Mouse (Mus musculus): ENCODE results near the gene Ankrd54. TPM values are rescaled to one million over a fixed set of nuclear protein-coding genes. Genes with fewer than 3 reads are reported as not detected.
"Not testable (repeated sequence)": the region's sequence is repeated elsewhere in the genome, so short reads cannot be mapped to it uniquely, and the experiment has no call there.

Gene Ankrd54
- total RNA-seq, 1 experiment from 2014 or later, result 19.2 TPM

DNA sequence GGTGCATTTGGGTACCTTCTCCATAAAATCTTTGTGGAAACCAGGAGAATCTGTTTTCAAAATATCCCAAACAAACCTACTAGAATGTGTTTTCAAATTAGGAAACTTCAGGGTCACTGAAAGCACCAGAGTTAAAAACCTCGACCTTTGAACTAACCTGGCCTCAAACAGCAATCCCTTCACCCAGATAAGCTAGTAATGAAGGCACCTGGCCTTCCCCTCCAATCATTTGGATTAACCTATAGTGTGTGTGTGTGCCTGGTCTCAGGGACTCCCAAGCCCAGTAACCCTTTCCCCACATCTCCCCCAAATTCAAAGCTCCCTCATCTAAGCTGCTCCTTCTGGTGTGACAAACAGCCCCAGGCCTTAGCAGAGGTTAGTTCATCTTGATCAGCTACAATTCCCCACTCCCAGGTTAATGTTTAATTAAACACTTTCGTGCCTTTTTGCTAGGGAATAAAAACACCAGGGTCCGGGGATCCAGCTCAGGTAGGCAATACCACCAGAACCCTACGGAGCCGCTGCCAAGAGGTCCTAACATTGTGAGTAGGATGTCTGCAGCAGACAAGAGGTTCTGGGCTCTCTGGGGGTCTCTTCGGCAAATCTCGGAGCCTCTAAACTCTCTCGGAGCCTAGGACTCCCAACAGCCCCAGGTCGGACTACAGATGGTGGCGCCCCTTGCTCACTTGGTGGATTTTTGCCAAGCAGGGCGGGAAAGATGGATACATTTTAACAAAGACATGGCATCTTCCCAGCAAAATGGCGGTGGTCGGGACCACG lies 36.0 kb downstream of the Ankrd54 start:
- no peak for ATAC-seq (ENCODE audit: extremely low read depth, insufficient number of reproducible peaks, low FRiP score, poor library complexity, severe bottlenecking)

DNA sequence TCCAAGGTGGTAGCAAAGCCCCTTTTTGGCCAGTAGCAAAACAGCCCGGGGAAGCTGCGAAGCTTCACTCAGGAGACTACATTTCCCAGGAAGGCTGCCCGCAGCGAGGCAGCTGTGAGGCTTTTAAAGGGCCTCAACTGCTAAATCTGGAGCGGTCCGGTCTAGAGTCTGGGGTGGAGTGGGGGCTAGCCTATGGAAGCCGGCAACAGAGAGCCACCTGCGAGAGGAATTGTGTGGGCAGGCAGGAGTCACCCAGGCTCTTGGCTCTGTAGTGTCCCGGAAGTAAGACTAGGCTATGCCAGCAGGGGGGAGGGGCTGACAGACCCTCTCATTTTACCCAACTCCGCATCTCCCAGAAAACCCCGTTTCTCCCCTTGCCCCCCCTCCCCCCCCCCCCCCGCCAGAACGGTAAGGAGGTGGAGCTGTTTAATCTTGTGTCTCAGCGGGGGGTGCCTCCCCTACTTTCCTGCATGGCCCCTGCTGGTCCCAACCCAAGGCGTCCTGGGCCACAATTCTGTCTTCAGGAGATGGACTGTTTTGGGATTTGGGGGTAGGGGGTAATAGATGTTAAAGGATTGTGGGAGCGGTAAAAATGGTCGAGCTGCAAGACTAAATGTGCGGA lies 36.9 kb downstream of the Ankrd54 start:
- no peak for ATAC-seq (ENCODE audit: extremely low read depth, insufficient number of reproducible peaks, low FRiP score, poor library complexity, severe bottlenecking)

GRCm38 (mm10) chr15:79023366-79023765 lies 39.3 kb downstream of the Ankrd54 start:
- no peak for ATAC-seq (ENCODE audit: extremely low read depth, insufficient number of reproducible peaks, low FRiP score, poor library complexity, severe bottlenecking)

- no peak for ATAC-seq (ENCODE audit: extremely low read depth, insufficient number of reproducible peaks, low FRiP score, poor library complexity, severe bottlenecking)
Observed at GRCm38 (mm10) chr15:79022671-79023230, 39.9 kb downstream of the Ankrd54 start.

DNA sequence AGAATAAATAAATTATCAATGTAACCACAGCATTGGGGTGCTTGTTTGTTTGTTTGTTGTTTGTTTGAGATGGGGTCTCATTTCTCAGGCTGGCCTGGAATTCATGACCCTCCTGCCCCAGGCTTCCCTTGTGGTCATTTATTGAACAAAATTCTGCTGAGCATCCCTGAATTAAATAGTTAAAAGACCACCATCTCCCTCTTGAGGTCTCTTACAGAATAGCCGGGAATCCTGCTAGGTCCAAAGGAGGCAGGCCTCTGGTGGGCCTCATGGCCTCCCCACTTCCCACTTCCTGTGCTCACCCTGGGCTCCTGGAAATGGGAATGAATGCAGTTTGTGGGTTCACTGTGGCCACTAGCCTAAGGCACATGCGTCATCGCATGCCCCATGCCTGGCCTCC lies 43.8 kb downstream of the Ankrd54 start:
- ATAC-seq (ENCODE audit: extremely low read depth, insufficient number of reproducible peaks, low FRiP score, poor library complexity, severe bottlenecking), result no peak

DNA sequence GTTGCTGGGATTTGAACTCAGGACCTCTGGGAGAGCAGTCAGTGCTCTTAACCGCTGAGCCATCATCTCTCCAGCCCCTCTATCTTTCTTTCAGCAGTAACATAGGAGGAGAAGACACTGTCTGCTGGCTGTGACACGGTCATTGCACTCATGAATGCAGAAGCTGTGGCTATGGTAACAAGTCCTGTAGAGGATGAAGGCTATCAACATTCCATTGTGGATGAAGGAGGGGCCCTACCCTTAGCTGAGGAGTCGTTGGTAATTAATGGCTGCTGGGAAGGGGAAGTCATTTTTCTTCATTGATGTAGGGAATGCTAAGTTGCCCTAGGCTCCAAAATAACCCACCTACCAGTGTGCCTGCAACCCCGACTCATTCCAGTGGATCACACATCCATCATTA lies 44.5 kb downstream of the Ankrd54 start:
- ATAC-seq (ENCODE audit: extremely low read depth, insufficient number of reproducible peaks, low FRiP score, poor library complexity, severe bottlenecking), result no peak

DNA sequence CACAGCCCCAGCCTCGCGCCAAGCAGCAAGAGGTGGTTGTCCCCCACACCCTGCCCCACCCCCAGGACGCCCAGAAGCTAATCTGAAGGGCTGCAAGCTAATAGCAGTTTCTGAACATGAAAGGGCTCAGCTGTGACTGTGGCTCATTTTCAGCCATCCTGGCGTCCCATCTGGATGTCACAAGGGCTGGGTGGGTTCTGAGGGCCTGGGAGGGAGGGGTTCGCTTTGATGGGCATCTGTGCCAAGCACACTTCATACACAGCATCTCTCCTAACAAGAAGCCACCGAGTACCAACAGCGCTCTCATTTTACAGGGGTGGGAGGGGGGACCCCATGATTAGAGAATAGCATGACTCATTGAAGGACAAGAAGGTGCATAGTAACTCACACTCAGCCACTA lies 49.3 kb downstream of the Ankrd54 start:
- ATAC-seq (ENCODE audit: extremely low read depth, insufficient number of reproducible peaks, low FRiP score, poor library complexity, severe bottlenecking), result no peak

GRCm38 (mm10) chr15:79011550-79011949 lies 51.1 kb downstream of the Ankrd54 start:
- ATAC-seq (ENCODE audit: extremely low read depth, insufficient number of reproducible peaks, low FRiP score, poor library complexity, severe bottlenecking), result no peak

GRCm38 (mm10) chr15:79009734-79010133 lies 53.0 kb downstream of the Ankrd54 start:
- ATAC-seq (ENCODE audit: extremely low read depth, insufficient number of reproducible peaks, low FRiP score, poor library complexity, severe bottlenecking), result no peak

GRCm38 (mm10) chr15:79007836-79008235 lies 54.9 kb downstream of the Ankrd54 start:
- not testable (repeated sequence) for ATAC-seq (ENCODE audit: extremely low read depth, insufficient number of reproducible peaks, low FRiP score, poor library complexity, severe bottlenecking)

- no peak for ATAC-seq (ENCODE audit: extremely low read depth, insufficient number of reproducible peaks, low FRiP score, poor library complexity, severe bottlenecking)
Observed at GRCm38 (mm10) chr15:79007059-79007458, 55.6 kb downstream of the Ankrd54 start.

DNA sequence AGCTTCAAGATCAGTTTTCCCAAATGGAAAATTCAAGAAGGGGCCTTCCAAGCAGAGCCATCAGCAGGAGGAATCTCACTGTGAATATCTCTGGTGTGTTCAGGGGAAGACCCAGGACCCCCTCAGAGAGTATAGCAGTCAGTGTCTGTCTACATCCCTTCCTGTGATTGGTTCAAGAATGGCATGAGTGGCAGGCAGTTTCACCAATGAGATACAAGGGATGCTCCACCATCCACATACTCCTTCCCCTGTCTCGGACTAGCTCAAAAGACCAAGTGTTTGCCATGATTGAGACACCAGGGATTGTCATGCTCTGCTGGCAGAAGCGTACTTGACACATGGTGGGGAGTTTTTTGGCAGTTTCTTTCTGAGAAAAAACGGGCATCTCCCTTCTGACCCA lies 56.1 kb downstream of the Ankrd54 start:
- no peak for ATAC-seq (ENCODE audit: extremely low read depth, insufficient number of reproducible peaks, low FRiP score, poor library complexity, severe bottlenecking)

GRCm38 (mm10) chr15:79005581-79005980 lies 57.1 kb downstream of the Ankrd54 start:
- no peak for ATAC-seq (ENCODE audit: extremely low read depth, insufficient number of reproducible peaks, low FRiP score, poor library complexity, severe bottlenecking)

Other genes with a start within 250 kb of the Ankrd54 start
- gene Cdc42ep1, start 220.3 kb downstream of the Ankrd54 start, total RNA-seq (2017), result not detected in 2 replicates
- gene Lgals2, start 207.4 kb downstream of the Ankrd54 start, total RNA-seq (2017), result not detected in 2 replicates
- gene Gga1, start 185.7 kb downstream of the Ankrd54 start, total RNA-seq (2017), result 37.2 and 39.5 TPM in 2 replicates
- gene Gm49510, start 163.2 kb downstream of the Ankrd54 start, total RNA-seq (2017), result 1.0 and 2.3 TPM in 2 replicates
- gene Sh3bp1, start 163.1 kb downstream of the Ankrd54 start, total RNA-seq (2017), result 31.8 and 39.0 TPM in 2 replicates
- 2.1 and 3.7 TPM in 2 replicates for gene Pdxp, start 149.0 kb downstream of the Ankrd54 start, total RNA-seq (2017)
- 31.7 and 43.2 TPM in 2 replicates for gene Lgals1, start 136.2 kb downstream of the Ankrd54 start, total RNA-seq (2017)
- gene Nol12, start 128.0 kb downstream of the Ankrd54 start, total RNA-seq (2017), result 18.9 and 22.6 TPM in 2 replicates
- 37.2 and 41.9 TPM in 2 replicates for gene Triobp, start 115.2 kb downstream of the Ankrd54 start, total RNA-seq (2017)
- gene H1f0, start 34.4 kb downstream of the Ankrd54 start, total RNA-seq (2017), result 3.3 and 6.8 TPM in 2 replicates
- gene Galr3, start 21.0 kb downstream of the Ankrd54 start, total RNA-seq (2017), result not detected in 2 replicates
- 97.7 and 106 TPM in 2 replicates for gene Eif3l, start 12.3 kb upstream of the Ankrd54 start, total RNA-seq (2017)
- gene Micall1, start 46.0 kb upstream of the Ankrd54 start, total RNA-seq (2017), result 31.8 and 32.7 TPM in 2 replicates
- gene Polr2f, start 78.1 kb upstream of the Ankrd54 start, total RNA-seq (2017), result 27.9 and 42.8 TPM in 2 replicates
- gene 1700088E04Rik, start 78.4 kb upstream of the Ankrd54 start, total RNA-seq (2017), result 0.12 and 0.49 TPM in 2 replicates
- gene Sox10, start 102.3 kb upstream of the Ankrd54 start, total RNA-seq (2017), result not detected in 2 replicates
- gene Pick1, start 166.3 kb upstream of the Ankrd54 start, total RNA-seq (2017), result 16.1 and 16.2 TPM in 2 replicates
- 1.0 and 1.1 TPM in 2 replicates for gene Gm49486, start 166.5 kb upstream of the Ankrd54 start, total RNA-seq (2017)
- gene Slc16a8, start 191.9 kb upstream of the Ankrd54 start, total RNA-seq (2017), result not detected in 2 replicates
- gene Baiap2l2, start 222.6 kb upstream of the Ankrd54 start, total RNA-seq (2017), result not detected in 2 replicates

Data from neutrophil, adult 5-6 weeks (primary cell).